Mouse (Mus musculus): ENCODE results near the gene Ap1s3.

Ap1s3 gene

GRCm38 (mm10) chr1:79671543-79672337, at the start of gene Ap1s3:
Gene Ap1s3 (minus strand): TSS chr1:79671972.
- DNase-seq (ENCODE audit: extremely low spot score): peak; percentile 77

- DNase-seq (ENCODE audit: extremely low spot score): no peak
These were observed 42.6 kb upstream of the Ap1s3 start for GRCm38 (mm10) chr1:79714152-79714923.

DNA sequence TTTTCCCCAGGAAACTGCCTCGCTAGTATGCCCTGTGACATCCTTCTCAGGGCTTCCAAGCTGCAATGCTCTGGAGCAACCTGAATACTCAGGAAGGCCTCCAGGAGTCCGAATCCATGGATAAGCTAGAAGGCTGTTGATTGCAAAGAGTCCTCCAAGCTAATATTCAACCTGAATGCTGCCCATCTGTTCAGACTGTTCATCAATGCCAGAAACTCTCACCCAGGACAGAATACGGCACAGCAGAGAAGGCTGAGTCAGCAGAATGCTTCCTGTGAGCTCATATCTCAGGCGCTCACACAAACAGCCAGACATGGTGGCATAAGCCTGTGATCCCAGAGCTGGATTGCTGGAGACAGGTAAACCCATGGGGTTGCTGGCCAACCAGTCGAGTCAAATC, 41.3 kb upstream of the Ap1s3 start:
- DNase-seq (ENCODE audit: extremely low spot score): no peak

DNA sequence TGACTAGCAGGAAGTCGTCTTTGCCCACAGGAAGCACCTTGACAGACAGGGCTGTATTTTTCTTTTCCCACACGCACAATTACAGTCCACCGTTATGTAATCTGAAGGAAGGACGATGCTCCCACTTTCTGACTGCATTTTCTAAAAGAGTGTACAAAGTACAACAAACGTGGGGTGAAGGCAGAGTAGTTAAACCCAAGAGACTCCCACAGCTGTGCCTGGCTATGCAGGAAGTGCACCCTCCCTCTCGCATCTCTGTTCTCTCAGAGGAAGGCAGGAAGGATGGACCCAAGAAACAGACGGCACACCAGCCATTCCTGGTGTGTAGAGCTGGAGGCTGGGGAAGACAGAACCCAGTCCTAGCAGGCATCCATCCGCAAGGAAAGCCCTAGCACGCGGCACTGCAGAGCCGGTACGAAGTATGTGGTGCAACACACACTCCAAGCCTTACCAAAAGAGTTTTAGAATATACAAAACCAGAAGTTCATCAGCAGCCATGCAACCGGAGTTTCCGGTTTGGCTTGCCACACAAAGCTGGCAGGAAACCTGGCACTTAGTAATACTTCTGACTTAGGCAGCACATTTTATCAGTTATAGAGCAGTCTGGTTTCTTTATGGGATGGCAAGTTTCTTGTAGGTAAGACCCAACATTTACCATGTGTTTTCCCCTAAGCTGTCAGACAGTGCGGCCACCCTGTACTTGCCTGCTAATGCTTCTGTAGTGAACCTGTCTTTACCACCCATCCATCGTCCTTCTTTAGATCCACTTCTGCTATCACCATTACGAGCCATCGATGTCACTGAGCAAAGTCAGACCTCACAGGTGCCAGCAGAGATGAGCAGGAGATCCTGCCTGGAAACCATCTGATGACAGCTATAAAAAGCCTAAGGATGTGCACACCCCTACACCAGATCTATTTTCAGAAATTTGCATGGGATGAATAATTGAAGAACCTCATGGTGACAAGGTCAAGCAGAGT, 39.7 kb upstream of the Ap1s3 start:
- no peak for DNase-seq (ENCODE audit: extremely low spot score)

GRCm38 (mm10) chr1:79710678-79711077, 38.9 kb upstream of the Ap1s3 start:
- DNase-seq (ENCODE audit: extremely low spot score): no peak

DNA sequence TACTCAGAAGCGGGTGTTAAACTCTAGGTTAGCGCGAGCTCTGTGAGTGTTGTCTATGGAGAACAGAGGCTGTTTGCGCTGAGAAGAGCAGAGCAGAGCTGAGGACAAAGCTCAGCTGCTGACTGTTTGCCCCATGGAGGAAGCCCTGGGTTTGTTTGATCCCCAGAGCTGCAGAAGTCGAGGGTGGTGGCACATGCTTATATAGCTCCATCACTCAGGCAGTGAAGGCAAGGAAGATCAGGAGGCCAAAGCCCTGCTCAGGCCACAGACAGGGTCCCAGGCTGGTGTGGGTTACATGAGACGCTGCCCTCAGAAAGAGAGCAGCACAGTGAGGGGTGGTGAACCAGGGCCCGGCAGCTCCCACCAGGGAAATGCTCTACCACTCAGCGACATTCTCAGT, 38.4 kb upstream of the Ap1s3 start:
- no peak for DNase-seq (ENCODE audit: extremely low spot score)

DNA sequence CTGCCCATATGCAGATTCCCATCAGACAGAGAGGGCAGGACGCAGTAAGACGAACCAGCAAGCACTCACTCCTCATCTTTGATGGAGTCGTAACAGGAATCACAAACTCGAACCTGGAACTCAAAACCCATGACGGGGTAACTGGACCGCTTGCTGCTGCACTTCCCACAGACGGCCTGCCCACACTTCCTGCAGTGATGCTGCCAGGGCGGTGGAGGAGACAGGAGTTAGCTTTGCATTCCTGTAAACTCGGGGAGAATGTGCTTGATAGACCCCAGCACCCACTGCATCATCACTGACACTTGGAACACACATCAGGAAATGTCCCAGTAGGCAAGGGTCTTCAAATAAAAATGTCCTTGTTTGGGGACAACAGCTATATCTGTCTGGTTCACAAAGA, 35.6 kb upstream of the Ap1s3 start:
- DNase-seq (ENCODE audit: extremely low spot score): no peak

- DNase-seq (ENCODE audit: extremely low spot score): no peak
These were observed 34.9 kb upstream of the Ap1s3 start for GRCm38 (mm10) chr1:79706707-79707106.

DNA sequence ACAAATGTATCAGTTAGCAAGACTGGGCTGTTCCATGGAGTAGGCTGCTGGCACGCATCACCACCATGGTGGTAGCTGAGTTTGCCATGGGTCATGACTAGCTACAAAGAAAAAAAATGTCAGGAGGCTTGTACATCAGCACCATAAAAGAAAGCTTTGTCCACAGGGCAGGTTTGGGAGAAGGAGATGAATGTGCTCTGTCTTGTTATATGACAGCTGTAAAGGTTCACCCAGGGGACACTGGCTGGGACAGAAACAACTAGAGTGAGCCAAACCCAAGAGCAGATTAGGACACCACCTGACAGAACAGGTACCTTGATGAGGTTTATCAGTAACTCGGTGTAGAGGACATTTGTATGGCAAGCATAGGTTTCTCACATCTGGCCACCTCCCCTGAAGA, 32.9 kb upstream of the Ap1s3 start:
- no peak for DNase-seq (ENCODE audit: extremely low spot score)

- DNase-seq (ENCODE audit: extremely low spot score): no peak
These were observed 31.7 kb upstream of the Ap1s3 start for GRCm38 (mm10) chr1:79703520-79703919.

- no peak for DNase-seq (ENCODE audit: extremely low spot score)
These were observed 26.7 kb upstream of the Ap1s3 start for GRCm38 (mm10) chr1:79698506-79698905.

DNA sequence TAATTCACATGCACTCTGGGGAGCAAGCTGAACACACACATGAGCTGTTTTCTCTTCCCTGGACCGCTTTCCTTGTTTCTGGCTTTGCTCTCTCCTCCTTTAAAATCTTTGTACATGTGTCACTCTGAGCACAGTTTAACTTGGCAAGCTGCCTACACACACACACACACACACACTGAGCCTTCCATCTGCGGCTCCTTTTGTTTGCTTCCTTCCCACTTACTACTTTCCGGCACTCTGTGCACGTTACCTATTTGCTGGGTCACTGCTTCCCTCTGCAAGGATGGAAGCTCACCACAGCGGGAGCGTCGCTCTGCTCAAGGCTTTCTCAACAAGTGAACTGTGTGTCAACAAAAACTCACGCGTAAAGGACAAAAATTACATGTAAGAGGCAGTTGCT, 25.6 kb upstream of the Ap1s3 start:
- DNase-seq (ENCODE audit: extremely low spot score): no peak

- DNase-seq (ENCODE audit: extremely low spot score): no peak
These were observed 25.2 kb upstream of the Ap1s3 start for GRCm38 (mm10) chr1:79696933-79697332.

- no peak for DNase-seq (ENCODE audit: extremely low spot score)
These were observed 20.7 kb upstream of the Ap1s3 start for GRCm38 (mm10) chr1:79692482-79692881.

GRCm38 (mm10) chr1:79687254-79687653, 15.5 kb upstream of the Ap1s3 start:
- DNase-seq (ENCODE audit: extremely low spot score): no peak

DNA sequence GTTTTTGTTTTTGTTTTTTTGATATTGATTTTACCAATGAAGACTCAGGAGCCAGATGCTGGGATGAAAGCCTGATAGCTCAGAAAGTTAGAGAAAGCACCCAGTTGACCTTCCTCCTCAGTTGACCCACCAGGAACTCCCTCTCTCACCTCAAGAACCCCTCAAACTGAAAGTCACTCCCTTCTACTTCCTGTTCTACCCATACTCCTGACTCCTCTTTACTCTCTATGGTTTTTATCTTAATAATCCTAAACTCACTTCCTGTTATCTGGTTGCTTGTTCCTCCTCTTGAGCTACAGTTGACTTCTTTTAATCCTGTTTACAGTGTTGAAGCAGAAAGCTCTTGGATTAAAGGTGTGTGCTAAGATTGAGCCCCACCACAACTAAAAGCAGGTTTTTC, 12.3 kb upstream of the Ap1s3 start:
- DNase-seq (ENCODE audit: extremely low spot score): no peak

DNA sequence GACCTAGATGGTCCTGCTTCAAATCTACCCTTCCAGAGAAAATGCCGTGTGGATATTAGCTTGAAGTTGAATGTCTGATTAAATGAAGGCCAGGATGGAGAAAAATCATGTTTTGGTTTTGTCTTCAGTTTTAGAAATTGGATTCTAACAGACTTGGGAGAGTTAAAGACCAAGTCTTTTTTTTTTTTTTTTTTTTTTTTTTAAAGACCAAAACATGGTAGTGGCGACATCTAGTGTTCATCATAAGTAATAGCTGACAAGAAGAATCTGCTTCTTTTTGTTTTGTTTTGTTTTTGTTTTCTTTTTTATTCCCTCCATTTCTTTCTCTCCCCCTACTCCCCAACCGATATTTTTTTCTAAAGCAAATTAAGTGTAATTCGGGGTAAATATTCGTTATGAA, 11.2 kb upstream of the Ap1s3 start:
- no peak for DNase-seq (ENCODE audit: extremely low spot score)

- DNase-seq (ENCODE audit: extremely low spot score): no peak
These were observed 9.0 kb upstream of the Ap1s3 start for GRCm38 (mm10) chr1:79680777-79681176.

DNA sequence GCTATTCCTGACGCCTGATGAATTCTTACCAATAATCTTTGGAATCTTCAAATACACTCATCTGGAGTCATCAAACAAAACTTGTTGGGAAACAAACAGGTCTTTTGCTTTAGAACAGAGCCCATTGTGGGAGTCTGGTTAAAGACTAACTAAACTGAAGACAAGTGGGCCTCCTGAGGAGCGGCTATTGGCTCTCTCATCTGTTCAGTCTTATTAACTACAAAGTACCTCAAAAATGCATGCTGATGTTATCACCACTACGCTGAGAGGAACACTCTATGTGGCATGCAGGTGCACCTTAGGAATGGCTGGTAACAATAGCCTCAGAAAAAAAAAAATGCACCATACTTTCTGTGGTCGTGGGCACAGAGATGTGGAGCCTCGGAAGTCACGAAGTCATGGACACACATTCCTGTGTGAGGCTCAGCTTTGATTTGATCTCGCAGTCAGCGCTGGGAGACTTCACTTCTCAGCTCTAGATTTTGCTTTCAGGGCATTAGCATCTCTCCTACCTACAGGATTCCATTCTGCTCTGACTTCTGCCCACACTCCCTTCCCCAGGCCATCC, 6.4 kb upstream of the Ap1s3 start:
- no peak for DNase-seq (ENCODE audit: extremely low spot score)

DNA sequence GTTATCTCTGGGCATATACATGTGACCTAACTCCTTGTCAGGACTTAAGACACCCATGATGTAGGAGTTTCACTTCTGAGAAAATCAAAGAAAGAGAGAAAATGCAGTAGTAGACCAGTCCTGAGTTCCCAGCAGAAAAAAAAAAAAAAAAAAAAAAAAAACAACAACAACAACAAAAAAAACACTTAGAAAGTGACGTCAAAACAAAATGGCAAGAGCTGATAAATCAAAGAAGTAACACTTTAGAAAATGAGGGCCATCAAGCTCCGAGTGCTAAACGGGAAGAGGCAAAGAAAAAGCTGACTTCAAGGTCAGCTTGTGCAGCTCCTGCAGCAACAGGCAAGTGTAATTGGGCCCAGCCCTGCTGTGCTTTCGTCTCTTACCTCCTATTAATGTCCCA, 3.9 kb upstream of the Ap1s3 start:
- DNase-seq (ENCODE audit: extremely low spot score): no peak

- DNase-seq (ENCODE audit: extremely low spot score): no peak
These were observed 603 bp downstream of the Ap1s3 start for GRCm38 (mm10) chr1:79671196-79671542.
